Mouse (Mus musculus): ENCODE results near the gene Skp1a. TPM values are rescaled to one million over a fixed set of nuclear protein-coding genes. Genes with fewer than 3 reads are reported as not detected.
A peak's percentile ranks its signal among the peaks of the same experiment; 100 is the strongest.

Skp1a gene
- total and polyA plus RNA-seq, 3 experiments: 19.9 to 285 (median 119) TPM

DNA sequence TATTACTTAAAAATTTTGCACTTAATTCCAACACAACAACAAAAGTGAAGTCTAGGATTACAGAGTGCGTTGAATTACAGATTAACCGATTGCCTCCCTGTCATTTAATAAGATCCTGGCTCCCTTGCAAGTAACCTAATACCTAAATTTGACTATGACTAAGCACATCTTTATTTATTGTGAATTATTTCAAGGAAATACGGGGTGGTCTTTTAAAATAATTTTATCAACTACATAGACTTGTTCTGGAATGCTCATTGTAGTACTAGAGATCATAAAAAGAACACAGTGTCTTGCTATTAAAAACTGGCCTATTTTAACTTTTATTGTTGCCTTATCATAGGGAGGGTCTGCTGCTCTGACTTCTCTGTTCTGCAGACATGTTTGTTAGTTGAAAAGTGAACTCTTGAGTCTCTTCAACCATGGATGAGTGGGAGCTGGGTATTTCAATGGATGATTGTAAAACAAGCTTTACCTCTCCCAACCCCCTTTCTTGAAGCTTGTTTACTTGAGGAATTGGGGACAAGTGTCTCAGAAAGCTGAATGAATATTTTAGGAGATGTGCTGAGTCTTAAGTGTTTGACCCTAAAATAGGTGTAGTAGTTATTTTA, 1.4 kb downstream of the Skp1a start:
- Histone ChIP-seq H3K4me3 (ENCODE audit: low read depth, low read length) (peak overlapping the region; percentile 97), H3K27me3 (ENCODE audit: insufficient read depth, low read length) (no peaks in the 10 kb centered on the region), H3K36me3 (replicated peaks) (peaks cover 30% of the 10 kb centered on the region), H3K9me3 (replicated peaks) (no peaks in the 10 kb centered on the region), H3K4me1 (ENCODE audit: insufficient read depth, low read depth, low read length) (peaks cover 30% of the 10 kb centered on the region)
- no peak for DNase-seq (ENCODE audit: low spot score)
- ATAC-seq (ENCODE audit: extremely low read depth, insufficient number of reproducible peaks, low FRiP score, poor library complexity, severe bottlenecking): no peak
- TF ChIP-seq GATA2 (IDR thresholded peaks at IDR 0.05; ENCODE audit: borderline replicate concordance, low read depth, low read length) (no peak), GATA1 (IDR thresholded peaks at IDR 0.05; ENCODE audit: borderline replicate concordance, low read length) (no peak), CTCF (IDR thresholded peaks at IDR 0.05; ENCODE audit: low read depth, low read length) (no peak), TAL1 (conservative IDR thresholded peaks at IDR 0.05; ENCODE audit: low read depth, low read length) (no peak), POLR2AphosphoS5 (IDR thresholded peaks at IDR 0.05; ENCODE audit: insufficient replicate concordance, low read depth, low read length) (no peak)

- Histone ChIP-seq H3K27me3 (ENCODE audit: insufficient read depth, low read length) (no peaks in the 10 kb centered on the region), H3K36me3 (replicated peaks) (peaks cover 36% of the 10 kb centered on the region), H3K9me3 (replicated peaks) (no peaks in the 10 kb centered on the region), H3K4me1 (ENCODE audit: insufficient read depth, low read depth, low read length) (peaks cover 30% of the 10 kb centered on the region), H3K4me3 (ENCODE audit: low read depth, low read length) (peak overlapping the region; percentile 54; the same call in 1 of the 2 replicates)
- TF ChIP-seq POLR2AphosphoS5 (IDR thresholded peaks at IDR 0.05; ENCODE audit: insufficient replicate concordance, low read depth, low read length) (no peak), GATA2 (IDR thresholded peaks at IDR 0.05; ENCODE audit: borderline replicate concordance, low read depth, low read length) (no peak), GATA1 (IDR thresholded peaks at IDR 0.05; ENCODE audit: borderline replicate concordance, low read length) (no peak), TAL1 (conservative IDR thresholded peaks at IDR 0.05; ENCODE audit: low read depth, low read length) (no peak), CTCF (IDR thresholded peaks at IDR 0.05; ENCODE audit: low read depth, low read length) (no peak)
- DNase-seq (ENCODE audit: low spot score): no peak
- no peak for ATAC-seq (ENCODE audit: extremely low read depth, insufficient number of reproducible peaks, low FRiP score, poor library complexity, severe bottlenecking)
These were observed 2.1 kb downstream of the Skp1a start for GRCm38 (mm10) chr11:52233906-52234305.

- Histone ChIP-seq H3K9me3 (replicated peaks) (no peaks in the 10 kb centered on the region), H3K4me3 (ENCODE audit: low read depth, low read length) (no peak overlapping the region; the same call in 1 of the 2 replicates)
These were observed 2.7 kb downstream of the Skp1a start for GRCm38 (mm10) chr11:52234509-52234908.

DNA sequence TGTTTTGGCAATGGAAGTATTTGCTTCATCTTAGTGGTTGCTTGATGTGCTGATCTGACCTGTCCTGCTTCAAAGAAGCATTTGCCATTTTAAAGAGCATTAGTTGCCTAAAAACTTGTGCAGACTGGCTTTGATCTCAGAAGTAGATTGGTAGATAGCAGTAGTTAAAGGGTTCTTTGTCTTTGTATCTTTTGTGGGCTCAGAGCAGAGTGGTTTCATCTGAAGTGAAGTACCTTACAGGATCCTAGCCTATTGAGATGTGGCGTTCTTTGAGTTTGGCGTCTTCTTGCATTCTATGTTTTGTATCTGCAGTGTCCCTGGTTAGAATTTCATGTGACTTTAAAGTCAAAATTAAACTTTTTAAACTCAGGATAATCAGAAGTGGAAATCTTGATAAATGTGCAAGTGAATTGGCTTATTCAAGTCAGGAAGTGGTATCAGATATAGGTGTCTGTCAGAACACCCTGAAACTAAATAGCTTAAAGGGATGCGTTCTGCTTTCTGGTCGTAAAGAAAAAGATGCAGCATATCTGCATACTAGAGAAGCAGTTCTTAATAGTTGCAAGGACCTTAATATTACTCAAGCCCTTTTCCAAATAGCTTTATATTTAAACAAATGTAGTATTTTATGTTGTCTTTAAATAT, 9.2 kb downstream of the Skp1a start:
- Histone ChIP-seq H3K4me3 (ENCODE audit: low read depth, low read length) (no peak overlapping the region), H3K27me3 (ENCODE audit: insufficient read depth, low read length) (no peaks in the 10 kb centered on the region), H3K9me3 (replicated peaks) (no peaks in the 10 kb centered on the region), H3K4me1 (ENCODE audit: insufficient read depth, low read depth, low read length) (peaks cover 11% of the 10 kb centered on the region; the same call in 1 of the 2 replicates), H3K36me3 (replicated peaks) (peaks cover 91% of the 10 kb centered on the region)
- DNase-seq (ENCODE audit: low spot score) (no peak), ATAC-seq (ENCODE audit: extremely low read depth, insufficient number of reproducible peaks, low FRiP score, poor library complexity, severe bottlenecking) (no peak)
- TF ChIP-seq CTCF (IDR thresholded peaks at IDR 0.05; ENCODE audit: low read depth, low read length): no peak
- TF ChIP-seq GATA2 (IDR thresholded peaks at IDR 0.05; ENCODE audit: borderline replicate concordance, low read depth, low read length): no peak
- TF ChIP-seq POLR2AphosphoS5 (IDR thresholded peaks at IDR 0.05; ENCODE audit: insufficient replicate concordance, low read depth, low read length): no peak
- no peak for TF ChIP-seq GATA1 (IDR thresholded peaks at IDR 0.05; ENCODE audit: borderline replicate concordance, low read length)
- TF ChIP-seq TAL1 (conservative IDR thresholded peaks at IDR 0.05; ENCODE audit: low read depth, low read length): no peak

More at GRCm38 (mm10) chr11:52234509-52234908, 2.7 kb downstream of the Skp1a start:
- TF ChIP-seq GATA2 (IDR thresholded peaks at IDR 0.05; ENCODE audit: borderline replicate concordance, low read depth, low read length): no peak
- TF ChIP-seq TAL1 (conservative IDR thresholded peaks at IDR 0.05; ENCODE audit: low read depth, low read length): no peak
- no peak for TF ChIP-seq CTCF (IDR thresholded peaks at IDR 0.05; ENCODE audit: low read depth, low read length)
- no peak for TF ChIP-seq POLR2AphosphoS5 (IDR thresholded peaks at IDR 0.05; ENCODE audit: insufficient replicate concordance, low read depth, low read length)
- no peak for TF ChIP-seq GATA1 (IDR thresholded peaks at IDR 0.05; ENCODE audit: borderline replicate concordance, low read length)
- no peak for DNase-seq (ENCODE audit: low spot score)
- no peaks in the 10 kb centered on the region for H3K27me3 ChIP-seq (ENCODE audit: insufficient read depth, low read length)
- peaks cover 30% of the 10 kb centered on the region for H3K4me1 ChIP-seq (ENCODE audit: insufficient read depth, low read depth, low read length)
- no peak for ATAC-seq (ENCODE audit: extremely low read depth, insufficient number of reproducible peaks, low FRiP score, poor library complexity, severe bottlenecking)
- H3K36me3 ChIP-seq (replicated peaks): peaks cover 41% of the 10 kb centered on the region

DNA sequence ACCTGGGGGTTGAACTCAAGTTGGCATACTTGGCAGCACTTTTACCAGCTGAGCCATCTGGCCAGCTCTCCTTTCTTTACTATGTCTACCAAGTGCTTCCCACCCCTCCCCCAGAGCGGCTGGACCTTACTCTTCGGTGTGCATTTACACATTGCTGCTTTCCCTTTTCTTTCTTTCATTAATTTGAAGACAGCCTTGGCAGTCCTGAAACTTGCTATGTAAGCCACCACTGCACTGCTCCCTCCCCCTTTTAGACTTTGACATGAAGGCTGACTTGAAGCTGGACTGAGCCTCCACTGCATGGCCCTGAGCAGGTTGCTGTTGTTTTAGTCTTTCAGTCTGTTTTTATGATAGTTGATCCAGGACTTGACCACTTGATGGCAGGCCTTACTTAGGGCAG, 17.7 kb downstream of the Skp1a start:
- no peak for TF ChIP-seq GATA1 (IDR thresholded peaks at IDR 0.05; ENCODE audit: borderline replicate concordance, low read length)
- no peak for TF ChIP-seq TAL1 (conservative IDR thresholded peaks at IDR 0.05; ENCODE audit: low read depth, low read length)
- no peak for TF ChIP-seq CTCF (IDR thresholded peaks at IDR 0.05; ENCODE audit: low read depth, low read length)
- no peak for TF ChIP-seq GATA2 (IDR thresholded peaks at IDR 0.05; ENCODE audit: borderline replicate concordance, low read depth, low read length)
- Histone ChIP-seq H3K4me1 (ENCODE audit: insufficient read depth, low read depth, low read length) (no peaks in the 10 kb centered on the region; the same call in 1 of the 2 replicates), H3K36me3 (replicated peaks) (peaks cover 84% of the 10 kb centered on the region), H3K4me3 (ENCODE audit: low read depth, low read length) (no peak overlapping the region), H3K27me3 (ENCODE audit: insufficient read depth, low read length) (no peaks in the 10 kb centered on the region), H3K9me3 (replicated peaks) (no peaks in the 10 kb centered on the region)
- DNase-seq (ENCODE audit: low spot score) (no peak), ATAC-seq (ENCODE audit: extremely low read depth, insufficient number of reproducible peaks, low FRiP score, poor library complexity, severe bottlenecking) (no peak)

DNA sequence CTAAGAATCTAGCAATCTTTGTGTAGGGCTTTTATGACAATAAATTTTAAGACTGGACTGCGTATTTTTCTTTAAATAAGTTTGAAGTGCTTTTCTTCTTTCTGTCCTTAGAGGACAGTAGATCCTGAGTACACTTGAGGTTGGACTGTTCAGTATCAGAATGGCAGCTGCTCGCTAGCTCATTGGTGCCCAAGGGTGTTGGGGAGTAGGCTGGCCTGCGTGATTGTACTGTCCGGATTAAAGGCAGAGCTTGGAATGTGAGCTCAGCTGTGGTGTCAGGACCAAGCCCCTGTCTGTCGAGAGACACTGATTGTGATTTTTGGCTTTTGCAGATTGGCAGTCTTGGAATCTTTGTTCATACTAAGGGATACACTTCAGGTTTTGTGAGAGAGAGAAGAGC, 20.0 kb downstream of the Skp1a start:
- H3K36me3 ChIP-seq (replicated peaks): peaks cover 72% of the 10 kb centered on the region

More for the DNA sequence above, 20.0 kb downstream of the Skp1a start:
- no peak overlapping the region for H3K4me3 ChIP-seq (ENCODE audit: low read depth, low read length)
- TF ChIP-seq CTCF (IDR thresholded peaks at IDR 0.05; ENCODE audit: low read depth, low read length) (no peak), GATA2 (IDR thresholded peaks at IDR 0.05; ENCODE audit: borderline replicate concordance, low read depth, low read length) (no peak), POLR2AphosphoS5 (IDR thresholded peaks at IDR 0.05; ENCODE audit: insufficient replicate concordance, low read depth, low read length) (no peak), TAL1 (conservative IDR thresholded peaks at IDR 0.05; ENCODE audit: low read depth, low read length) (no peak), GATA1 (IDR thresholded peaks at IDR 0.05; ENCODE audit: borderline replicate concordance, low read length) (no peak)
- H3K9me3 ChIP-seq (replicated peaks): no peaks in the 10 kb centered on the region
- H3K4me1 ChIP-seq (ENCODE audit: insufficient read depth, low read depth, low read length): no peaks in the 10 kb centered on the region; the same call in 1 of the 2 replicates
- no peaks in the 10 kb centered on the region; the same call in 1 of the 2 replicates for H3K27me3 ChIP-seq (ENCODE audit: insufficient read depth, low read length)
- no peak for ATAC-seq (ENCODE audit: extremely low read depth, insufficient number of reproducible peaks, low FRiP score, poor library complexity, severe bottlenecking)
- no peak for DNase-seq (ENCODE audit: low spot score)
